Mouse (Mus musculus): ENCODE measurements at regions not wholly inside any gene's neighbourhood (a gene's known extent, or its start where the extent isn't known, plus 50 kb on each side); places are given as distances from the start of the nearest gene placed in this dataset.

GRCm38 (mm10) chr1:155023324-155023723 lies 76.1 kb downstream of the Ier5 start:
- H3K4me2 ChIP-seq: no peak overlapping the region
- H3K4me1 ChIP-seq: 0 out of 2 replicates have a peak, but pooled peaks cover 6% of the 10 kb centered on the region
- H3K9me3 ChIP-seq: no peaks in the 10 kb centered on the region
- no peaks in the 10 kb centered on the region for H3K27me3 ChIP-seq (replicated peaks)
- H3K27ac ChIP-seq: no peak overlapping the region
- H3K4me3 ChIP-seq (replicated peaks): no peak overlapping the region
- WGBS: 78% methylated on average over 11 of the region's 11 CpGs
- no peaks in the 10 kb centered on the region for H3K36me3 ChIP-seq
- ATAC-seq (ENCODE audit: insufficient read depth, low FRiP score, low read depth): no peak
- H3K9ac ChIP-seq: no peak overlapping the region

DNA sequence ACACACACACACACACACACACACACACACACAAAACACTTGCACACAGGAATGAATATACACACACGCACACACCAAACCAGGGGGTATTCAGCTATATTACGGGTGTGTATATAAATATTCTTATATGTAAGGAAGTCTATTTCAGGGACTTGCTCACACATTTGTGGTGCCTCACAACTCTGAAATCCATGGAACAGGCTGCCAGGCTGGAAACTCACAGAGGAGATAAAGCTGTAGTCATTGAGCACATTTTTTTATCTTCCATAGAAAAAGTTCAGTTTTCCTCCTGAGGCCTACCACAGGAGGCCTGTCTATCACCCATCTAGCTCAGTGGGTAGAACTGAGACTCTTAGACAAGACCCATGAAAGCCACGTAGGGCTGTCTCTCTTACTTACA lies 83.8 kb downstream of the Ier5 start:
- Histone ChIP-seq H3K27ac (no peak overlapping the region), H3K4me1 (no peaks in the 10 kb centered on the region), H3K27me3 (replicated peaks) (no peaks in the 10 kb centered on the region), H3K4me2 (no peak overlapping the region), H3K9ac (no peak overlapping the region), H3K36me3 (no peaks in the 10 kb centered on the region), H3K4me3 (replicated peaks) (no peak overlapping the region), H3K9me3 (no peaks in the 10 kb centered on the region)
- ATAC-seq (ENCODE audit: insufficient read depth, low FRiP score, low read depth): no peak
- WGBS: 88% methylated on average over 3 of the region's 3 CpGs

DNA sequence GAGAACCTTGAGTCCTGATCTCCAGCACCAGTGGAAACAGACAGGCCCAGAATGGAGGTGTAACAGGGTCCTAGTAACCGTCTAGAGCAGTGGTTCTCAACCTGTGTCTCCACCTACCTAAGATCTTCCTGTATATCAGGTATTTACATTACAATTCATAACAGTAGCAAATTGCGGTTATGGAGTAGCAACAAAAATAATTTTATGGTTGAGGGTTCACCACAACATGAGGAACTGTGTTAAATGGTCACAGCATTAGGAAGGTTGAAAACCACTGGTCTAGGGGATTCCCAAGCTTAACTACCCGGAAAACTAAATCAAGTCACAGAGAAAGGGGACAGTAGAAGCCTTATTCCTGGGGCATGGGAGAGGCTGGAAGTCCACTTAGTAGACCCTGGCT lies 84.5 kb downstream of the Ier5 start:
- no peak for ATAC-seq (ENCODE audit: insufficient read depth, low FRiP score, low read depth)
- no peak overlapping the region for H3K4me3 ChIP-seq (replicated peaks)
- 82% methylated on average over 3 of the region's 3 CpGs for WGBS

GRCm38 (mm10) chr1:155013784-155014183 lies 85.7 kb downstream of the Ier5 start:
- no peaks in the 10 kb centered on the region for H3K9me3 ChIP-seq
- H3K4me1 ChIP-seq: no peaks in the 10 kb centered on the region
- H3K4me3 ChIP-seq (replicated peaks): no peak overlapping the region
- no peaks in the 10 kb centered on the region for H3K36me3 ChIP-seq
- 43% methylated on average over 4 of the region's 4 CpGs for WGBS
- H3K27me3 ChIP-seq (replicated peaks): no peaks in the 10 kb centered on the region
- no peak overlapping the region for H3K9ac ChIP-seq
- H3K27ac ChIP-seq: no peak overlapping the region
- ATAC-seq (ENCODE audit: insufficient read depth, low FRiP score, low read depth): no peak
- H3K4me2 ChIP-seq: no peak overlapping the region

More for the DNA sequence above, 84.5 kb downstream of the Ier5 start:
- H3K27me3 ChIP-seq (replicated peaks): no peaks in the 10 kb centered on the region
- H3K9me3 ChIP-seq: no peaks in the 10 kb centered on the region
- H3K4me1 ChIP-seq: no peaks in the 10 kb centered on the region
- H3K36me3 ChIP-seq: no peaks in the 10 kb centered on the region
- H3K4me2 ChIP-seq: no peak overlapping the region
- H3K27ac ChIP-seq: no peak overlapping the region
- no peak overlapping the region for H3K9ac ChIP-seq

GRCm38 (mm10) chr1:155013361-155013760 lies 86.1 kb downstream of the Ier5 start:
- 38% methylated on average over 4 of the region's 4 CpGs for WGBS
- H3K27me3 ChIP-seq (replicated peaks): no peaks in the 10 kb centered on the region
- H3K4me1 ChIP-seq: no peaks in the 10 kb centered on the region
- no peak overlapping the region for H3K9ac ChIP-seq
- no peak overlapping the region for H3K4me2 ChIP-seq
- H3K36me3 ChIP-seq: no peaks in the 10 kb centered on the region
- no peak for ATAC-seq (ENCODE audit: insufficient read depth, low FRiP score, low read depth)
- no peak overlapping the region for H3K27ac ChIP-seq
- no peaks in the 10 kb centered on the region for H3K9me3 ChIP-seq
- H3K4me3 ChIP-seq (replicated peaks): no peak overlapping the region

DNA sequence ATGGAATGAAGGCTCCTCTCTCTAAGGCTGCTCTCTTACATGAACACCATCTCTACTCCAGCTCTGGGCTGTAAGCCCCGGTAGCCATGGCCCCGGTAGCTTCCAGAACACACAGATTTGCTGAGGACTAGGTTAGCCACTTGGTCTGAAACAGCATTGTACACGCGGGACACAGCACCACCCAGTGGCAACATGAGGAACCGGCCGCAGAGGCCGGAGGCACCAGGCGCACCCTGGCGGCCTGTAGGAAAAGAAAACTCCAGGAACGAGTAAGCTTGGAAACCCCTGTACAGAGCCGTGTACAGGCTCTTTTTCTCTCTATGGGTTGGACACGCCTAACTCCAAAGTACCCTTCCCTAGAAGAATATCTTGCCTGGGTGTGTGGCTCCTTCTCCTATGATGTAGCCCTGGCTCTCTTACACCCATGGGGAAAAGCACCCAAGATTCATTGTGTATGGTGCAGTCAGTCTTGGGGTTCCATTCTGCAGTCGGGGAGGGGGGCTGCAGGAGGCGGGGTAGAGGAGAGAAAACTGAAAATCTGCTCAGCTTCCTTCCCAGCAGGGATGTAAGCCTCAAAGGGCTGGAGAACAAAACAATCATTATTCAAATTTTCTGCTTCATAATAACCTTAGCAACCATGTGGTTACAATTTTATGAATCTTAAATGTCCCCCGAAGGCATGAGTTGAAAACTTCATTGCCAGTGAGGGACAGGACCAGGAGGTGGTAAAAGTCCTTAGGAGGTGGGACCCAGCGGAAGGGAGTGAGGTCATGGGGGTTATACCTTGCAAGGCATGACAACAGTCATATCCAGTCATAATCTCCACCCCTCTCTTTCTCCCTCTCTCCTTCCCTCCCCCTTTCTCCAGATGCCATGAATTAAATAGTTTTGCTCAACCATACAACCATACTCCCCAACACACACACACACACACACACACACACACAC lies 92.6 kb downstream of the Ier5 start:
- Histone ChIP-seq H3K4me1 (no peaks in the 10 kb centered on the region), H3K27me3 (replicated peaks) (no peaks in the 10 kb centered on the region; the same call in 1 of the 2 replicates), H3K4me2 (no peak overlapping the region), H3K27ac (no peak overlapping the region), H3K4me3 (replicated peaks) (no peak overlapping the region), H3K9me3 (no peaks in the 10 kb centered on the region), H3K36me3 (no peaks in the 10 kb centered on the region), H3K9ac (no peak overlapping the region)
- 20% methylated on average over 16 of the region's 16 CpGs for WGBS
- peak; percentile 59; the same call in 1 of the 2 replicates for ATAC-seq (ENCODE audit: insufficient read depth, low FRiP score, low read depth)

DNA sequence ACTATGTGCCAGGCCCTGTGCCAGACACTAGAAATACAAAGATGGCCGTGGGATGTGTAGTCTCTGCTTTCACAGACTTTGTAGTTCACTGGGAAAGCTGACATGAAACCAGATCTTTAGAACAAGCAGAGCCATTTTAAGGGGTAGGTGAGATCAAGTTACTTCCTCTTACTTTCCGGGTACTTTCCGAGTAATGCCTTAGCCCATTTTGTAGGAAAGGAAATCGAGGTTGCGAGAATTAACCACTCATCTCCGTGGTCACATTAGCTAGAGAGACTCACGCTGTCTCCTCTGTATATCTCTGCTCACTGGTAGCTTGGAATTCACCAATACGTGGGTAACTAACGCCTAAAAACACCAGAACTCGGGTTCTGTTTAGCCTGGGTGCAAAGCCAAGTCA lies 93.3 kb downstream of the Ier5 start:
- Histone ChIP-seq H3K4me2 (no peak overlapping the region), H3K27me3 (replicated peaks) (no peaks in the 10 kb centered on the region; the same call in 1 of the 2 replicates), H3K4me3 (replicated peaks) (no peak overlapping the region), H3K9ac (no peak overlapping the region), H3K36me3 (no peaks in the 10 kb centered on the region), H3K27ac (no peak overlapping the region), H3K4me1 (no peaks in the 10 kb centered on the region), H3K9me3 (no peaks in the 10 kb centered on the region)
- ATAC-seq (ENCODE audit: insufficient read depth, low FRiP score, low read depth): no peak
- 84% methylated on average over 10 of the region's 10 CpGs for WGBS

GRCm38 (mm10) chr1:155000301-155000700 lies 99.1 kb downstream of the Ier5 start:
- no peaks in the 10 kb centered on the region for H3K36me3 ChIP-seq
- H3K9ac ChIP-seq: no peak overlapping the region
- no peak overlapping the region for H3K27ac ChIP-seq
- H3K9me3 ChIP-seq: no peaks in the 10 kb centered on the region
- H3K4me1 ChIP-seq: no peaks in the 10 kb centered on the region
- H3K27me3 ChIP-seq (replicated peaks): no peaks in the 10 kb centered on the region; the same call in 1 of the 2 replicates
- no peak overlapping the region for H3K4me2 ChIP-seq
- H3K4me3 ChIP-seq (replicated peaks): no peak overlapping the region
- no peak for ATAC-seq (ENCODE audit: insufficient read depth, low FRiP score, low read depth)

GRCm38 (mm10) chr1:154999501-155000131 lies 99.8 kb downstream of the Ier5 start:
- 71% methylated on average over 9 of the region's 9 CpGs for WGBS
- no peaks in the 10 kb centered on the region for H3K36me3 ChIP-seq
- no peak for ATAC-seq (ENCODE audit: insufficient read depth, low FRiP score, low read depth)

GRCm38 (mm10) chr1:154995778-154996390 lies 103.6 kb downstream of the Ier5 start:
- no peak for ATAC-seq (ENCODE audit: insufficient read depth, low FRiP score, low read depth)
- 73% methylated on average over 9 of the region's 9 CpGs for WGBS
- Histone ChIP-seq H3K4me2 (no peak overlapping the region), H3K4me1 (no peaks in the 10 kb centered on the region), H3K27me3 (replicated peaks) (no peaks in the 10 kb centered on the region), H3K4me3 (replicated peaks) (no peak overlapping the region), H3K27ac (no peak overlapping the region), H3K36me3 (no peaks in the 10 kb centered on the region), H3K9ac (no peak overlapping the region), H3K9me3 (no peaks in the 10 kb centered on the region)

More at GRCm38 (mm10) chr1:154999501-155000131, 99.8 kb downstream of the Ier5 start:
- Histone ChIP-seq H3K4me1 (no peaks in the 10 kb centered on the region), H3K9ac (no peak overlapping the region), H3K4me2 (no peak overlapping the region), H3K4me3 (replicated peaks) (no peak overlapping the region), H3K27ac (no peak overlapping the region), H3K27me3 (replicated peaks) (no peaks in the 10 kb centered on the region), H3K9me3 (no peaks in the 10 kb centered on the region)

DNA sequence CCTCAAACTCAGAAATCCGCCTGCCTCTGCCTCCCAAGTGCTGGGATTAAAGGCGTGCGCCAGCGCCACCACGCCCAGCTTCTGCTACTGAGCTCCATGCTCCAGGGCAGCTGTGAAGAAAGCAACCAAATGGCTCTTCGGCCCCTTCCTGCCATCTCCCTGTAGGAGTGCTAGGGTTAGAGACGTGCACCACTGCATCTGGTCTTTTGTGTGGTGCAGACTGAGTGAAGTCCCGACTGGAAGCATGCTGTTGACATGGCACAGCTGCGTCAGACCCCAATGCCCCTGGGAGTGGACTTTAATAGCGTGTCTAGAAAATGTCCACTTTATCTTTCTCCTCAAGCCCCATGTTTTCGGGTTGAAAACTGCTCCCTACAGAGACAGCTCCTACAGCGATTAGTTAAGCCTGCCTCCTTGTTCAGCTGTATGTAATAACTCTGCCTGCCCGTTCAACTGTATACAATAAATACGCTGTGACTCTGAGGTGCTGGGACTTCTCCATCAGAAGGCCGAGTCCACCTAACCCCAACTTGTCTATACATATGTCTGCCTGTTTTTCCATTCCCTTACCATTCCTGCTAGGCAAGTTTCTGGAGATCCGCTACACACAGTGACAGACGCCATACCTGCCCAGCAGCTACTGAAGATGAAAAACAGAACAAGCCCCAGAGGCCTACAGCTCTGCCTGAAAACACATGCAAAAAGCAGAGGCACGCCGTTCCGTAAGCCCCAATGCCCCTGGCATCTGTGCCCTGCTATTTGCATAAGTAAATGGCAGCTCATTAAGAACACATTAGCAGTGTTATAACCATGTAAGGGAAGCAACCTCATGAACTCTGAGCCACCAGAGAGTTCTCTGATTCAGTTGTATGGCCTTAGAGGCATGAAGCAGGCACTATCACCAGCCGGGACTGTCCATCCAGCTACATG lies 105.2 kb downstream of the Ier5 start:
- WGBS: 76% methylated on average over 21 of the region's 21 CpGs
- Histone ChIP-seq H3K4me2 (no peak overlapping the region), H3K9ac (no peak overlapping the region), H3K27me3 (replicated peaks) (no peaks in the 10 kb centered on the region), H3K4me3 (replicated peaks) (no peak overlapping the region), H3K9me3 (no peaks in the 10 kb centered on the region), H3K4me1 (no peaks in the 10 kb centered on the region), H3K27ac (no peak overlapping the region), H3K36me3 (no peaks in the 10 kb centered on the region)
- no peak for ATAC-seq (ENCODE audit: insufficient read depth, low FRiP score, low read depth)
